Mouse (Mus musculus) heart, embryonic 13.5 days (tissue): ENCODE data around the gene Islr. TPM values are rescaled to one million over a fixed set of nuclear protein-coding genes. Genes with fewer than 3 reads are reported as not detected.

ENCODE experiments used
- ATAC-seq: fragments of 200-750 bp; cut with Nextera tagmentation; 2 replicates; pipeline ENCODE4 v1.8.0; 2017; ENCODE audit warnings: moderate TSS enrichment; ENCODE audit not compliant: insufficient number of reproducible peaks, low FRiP score, low TSS enrichment; ENCODE audit errors: extremely low read depth
- H3K27ac ChIP-seq: fragments of 300-500 bp; sonication (generic); replicated peaks from 2 replicates; pipeline ENCODE4 v1.5.1; 2015; ENCODE audit warnings: moderate library complexity, mild to moderate bottlenecking, inconsistent platforms
- H3K27me3 ChIP-seq: fragments of 300-500 bp; sonication (generic); replicated peaks from 2 replicates; pipeline ENCODE4 v1.6.1; 2015; ENCODE audit warnings: mild to moderate bottlenecking, inconsistent platforms
- H3K36me3 ChIP-seq: fragments of 300-500 bp; sonication (generic); 2 replicates; pipeline ENCODE4 v1.6.1; 2015; ENCODE audit warnings: mild to moderate bottlenecking, inconsistent platforms
- H3K4me1 ChIP-seq: fragments of 300-500 bp; sonication (generic); 2 replicates; pipeline ENCODE4 v1.6.1; 2015; ENCODE audit warnings: inconsistent platforms
- H3K4me2 ChIP-seq: fragments of 300-500 bp; sonication (generic); 2 replicates; pipeline ENCODE4 v1.6.1; 2015; ENCODE audit warnings: inconsistent platforms, mild to moderate bottlenecking, moderate library complexity
- H3K4me3 ChIP-seq: fragments of 300-500 bp; sonication (generic); 2 replicates; pipeline ENCODE4 v1.5.1; 2015; ENCODE audit warnings: moderate library complexity, mild to moderate bottlenecking, inconsistent platforms
- H3K9ac ChIP-seq: fragments of 300-500 bp; sonication (generic); 2 replicates; pipeline ENCODE4 v1.6.1; 2015; ENCODE audit warnings: inconsistent platforms, mild to moderate bottlenecking, moderate library complexity
- H3K9me3 ChIP-seq: fragments of 300-500 bp; sonication (generic); 2 replicates; pipeline ENCODE4 v1.6.1; 2016; ENCODE audit warnings: inconsistent platforms
- WGBS: fragments of 180-500 bp; shearing (Covaris S2); methylation state at CpG from one replicate; pipeline ENCODE4 v1.1.7; 2015; ENCODE audit warnings: mixed read lengths; 5-methylcytosine and 5-hydroxymethylcytosine counted together
- polyA plus RNA-seq: library from polyadenylated mRNA; unstranded; fragments of >200 nt; fragmentation: Nextera tagmentation; extraction: Ambion mirVana; gene quantifications from 2 replicates; pipeline ENCODE4 v1.2.1, GENCODE M21; 2015

The Islr gene
- polyA plus RNA-seq, 1 experiment from 2014 or later: 23.3 TPM

GRCm38 (mm10) chr9:58160315-58160714 lies 43.8 kb downstream of the Islr start:
- Histone ChIP-seq H3K4me3 (no peak overlapping the region), H3K27ac (peak overlapping the region; percentile 87), H3K27me3 (peaks cover 5% of the 10 kb centered on the region; the same call in 1 of the 2 replicates), H3K36me3 (no peaks in the 10 kb centered on the region), H3K4me1 (peaks cover 54% of the 10 kb centered on the region), H3K9me3 (no peaks in the 10 kb centered on the region), H3K9ac (0 out of 2 replicates have a peak overlapping the region, but pooled peaks have one; percentile 14), H3K4me2 (0 out of 2 replicates have a peak overlapping the region, but pooled peaks have one; percentile 1)
- 57% methylated on average over 5 of the region's 5 CpGs for WGBS
- ATAC-seq: no peak

- Histone ChIP-seq H3K4me1 (peaks cover 58% of the 10 kb centered on the region), H3K27ac (peak overlapping the region; percentile 87), H3K36me3 (no peaks in the 10 kb centered on the region), H3K4me2 (0 out of 2 replicates have a peak overlapping the region, but pooled peaks have one; percentile 1), H3K9me3 (no peaks in the 10 kb centered on the region), H3K9ac (0 out of 2 replicates have a peak overlapping the region, but pooled peaks have one; percentile 14), H3K4me3 (no peak overlapping the region), H3K27me3 (peaks cover 5% of the 10 kb centered on the region; the same call in 1 of the 2 replicates)
- no peak for ATAC-seq
- 24% methylated on average over 4 of the region's 4 CpGs for WGBS
Observed at GRCm38 (mm10) chr9:58159855-58160254, 44.3 kb downstream of the Islr start.

DNA sequence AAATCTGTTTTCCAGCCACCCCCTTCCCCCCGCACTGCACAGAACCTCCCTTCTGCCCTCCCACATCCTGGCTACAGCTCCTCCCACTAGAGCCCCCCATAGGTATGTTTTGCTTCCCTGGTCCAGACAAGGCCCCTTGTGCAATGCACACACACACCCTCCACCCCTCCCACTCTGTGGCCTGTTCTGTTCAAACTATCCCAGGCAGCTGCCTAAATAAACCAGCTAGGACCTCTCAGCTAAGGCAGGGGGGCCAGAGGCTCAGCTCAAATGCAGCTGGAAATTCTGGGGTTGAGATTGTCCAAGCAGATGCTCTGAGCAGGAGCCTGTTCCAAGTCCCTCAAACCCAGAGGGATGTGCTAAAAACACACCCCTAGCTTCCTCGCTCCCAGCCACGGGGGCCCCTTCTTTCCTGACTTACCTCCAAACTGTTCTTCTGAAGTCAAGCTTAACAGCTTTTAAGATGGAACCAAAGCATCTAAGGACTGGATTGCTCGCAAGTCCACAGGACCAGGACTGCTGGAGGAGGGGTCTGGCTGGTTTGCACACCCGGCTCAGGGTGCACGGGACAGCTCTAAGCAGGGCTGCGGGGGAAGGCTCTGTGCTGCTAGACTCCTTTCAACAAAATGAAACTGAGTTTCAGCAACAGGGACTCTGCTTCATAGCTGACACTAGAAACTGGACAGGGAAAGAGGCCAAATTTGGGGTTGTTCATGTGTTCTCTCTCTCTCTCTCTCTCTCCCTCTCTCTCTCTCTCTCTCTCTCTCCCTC lies 45.4 kb downstream of the Islr start:
- peaks cover 5% of the 10 kb centered on the region; the same call in 1 of the 2 replicates for H3K27me3 ChIP-seq
- peak; percentile 32; the same call in 1 of the 2 replicates for ATAC-seq
- peak overlapping the region; percentile 64 for H3K9ac ChIP-seq
- H3K4me1 ChIP-seq: peaks cover 61% of the 10 kb centered on the region
- peak overlapping the region; percentile 60 for H3K4me2 ChIP-seq
- H3K36me3 ChIP-seq: no peaks in the 10 kb centered on the region
- H3K27ac ChIP-seq: peak overlapping the region; percentile 87
- H3K4me3 ChIP-seq: peak overlapping the region; percentile 31
- WGBS: 30% methylated on average over 7 of the region's 7 CpGs
- no peaks in the 10 kb centered on the region for H3K9me3 ChIP-seq

DNA sequence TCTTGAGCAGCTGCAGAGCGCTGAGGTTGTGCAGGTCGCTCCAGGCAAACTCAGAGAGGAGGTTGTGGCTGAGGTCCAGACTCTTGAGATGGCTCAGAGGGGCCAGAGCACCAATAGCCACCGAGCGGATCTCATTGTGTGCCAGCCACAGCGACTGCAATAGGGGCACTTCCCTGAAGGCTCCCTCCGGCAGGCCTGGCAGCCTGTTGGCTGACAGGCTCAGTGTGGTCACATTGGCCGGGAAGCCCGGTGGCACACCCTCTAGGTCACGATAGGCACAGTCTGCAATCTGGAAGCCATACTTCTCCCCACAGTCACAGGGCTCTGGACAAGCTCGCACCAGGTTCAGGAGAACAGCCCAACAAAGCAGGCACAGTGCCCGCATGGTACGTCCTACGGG lies 46.3 kb downstream of the Islr start:
- Histone ChIP-seq H3K4me2 (peak overlapping the region; percentile 60), H3K27me3 (peaks cover 5% of the 10 kb centered on the region; the same call in 1 of the 2 replicates), H3K27ac (peak overlapping the region; percentile 87), H3K9ac (peak overlapping the region; percentile 64), H3K4me1 (peaks cover 69% of the 10 kb centered on the region), H3K9me3 (no peaks in the 10 kb centered on the region), H3K36me3 (no peaks in the 10 kb centered on the region), H3K4me3 (peak overlapping the region; percentile 31)
- ATAC-seq: no peak
- WGBS: 75% methylated on average over 13 of the region's 13 CpGs

GRCm38 (mm10) chr9:58156819-58157560 lies 47.1 kb downstream of the Islr start:
- Histone ChIP-seq H3K4me1 (peaks cover 73% of the 10 kb centered on the region), H3K4me2 (peak overlapping the region; percentile 60), H3K27me3 (peaks cover 10% of the 10 kb centered on the region), H3K27ac (peak overlapping the region; percentile 87; the same call in 1 of the 2 replicates), H3K4me3 (peak overlapping the region; percentile 31), H3K36me3 (no peaks in the 10 kb centered on the region), H3K9ac (no peak overlapping the region), H3K9me3 (no peaks in the 10 kb centered on the region)
- WGBS: 83% methylated on average over 22 of the region's 22 CpGs
- no peak for ATAC-seq

DNA sequence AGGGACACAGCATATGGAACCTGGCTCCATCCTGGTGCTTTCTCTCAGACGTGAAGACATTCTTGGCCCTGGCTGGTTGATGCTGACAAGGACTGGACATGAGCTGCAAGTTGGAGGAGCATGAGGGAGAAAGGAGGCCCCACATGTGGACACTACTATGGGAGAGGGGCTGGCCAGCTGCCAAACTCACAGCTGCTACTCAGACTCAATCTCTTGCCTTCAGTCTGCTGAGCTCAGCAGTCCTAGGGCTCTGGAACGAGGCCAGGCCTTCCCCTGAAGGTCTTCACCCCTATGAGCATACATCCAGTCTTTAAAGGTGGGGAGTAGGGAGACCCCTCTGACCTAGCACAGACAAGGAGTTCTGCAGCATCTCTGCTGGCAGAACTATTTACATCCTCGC lies 48.7 kb downstream of the Islr start:
- Histone ChIP-seq H3K27ac (peak overlapping the region; percentile 41; the same call in 1 of the 2 replicates), H3K4me1 (peaks cover 69% of the 10 kb centered on the region), H3K9ac (no peak overlapping the region)

DNA sequence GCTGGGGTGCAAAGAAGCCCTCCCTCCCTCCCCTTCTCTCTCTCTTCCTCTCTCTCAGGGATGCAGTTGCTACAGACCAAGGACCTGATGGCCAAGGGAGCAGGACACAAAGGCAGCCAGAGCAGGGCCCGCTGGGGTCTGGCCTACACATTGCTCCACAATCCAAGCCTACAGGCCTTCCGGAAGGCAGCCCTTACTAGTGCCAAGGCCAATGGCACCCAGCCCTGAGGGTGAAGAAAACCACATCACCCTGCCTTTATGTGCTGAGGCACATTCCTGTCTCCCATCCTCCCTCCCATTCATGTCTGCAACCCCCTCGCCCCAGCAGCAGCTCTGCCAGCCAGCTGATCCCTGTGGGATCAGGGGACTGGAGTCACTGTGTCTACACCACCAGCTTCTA lies 51.0 kb downstream of the Islr start:
- Histone ChIP-seq H3K27me3 (peaks cover 34% of the 10 kb centered on the region), H3K36me3 (no peaks in the 10 kb centered on the region), H3K27ac (peak overlapping the region; percentile 50), H3K4me3 (no peak overlapping the region), H3K4me2 (no peak overlapping the region), H3K4me1 (peaks cover 46% of the 10 kb centered on the region), H3K9me3 (no peaks in the 10 kb centered on the region), H3K9ac (no peak overlapping the region)
- whole genome bisulfite sequencing: 75% methylated on average over 3 of the region's 3 CpGs
- no peak for ATAC-seq

More for the DNA sequence above, 48.7 kb downstream of the Islr start:
- Histone ChIP-seq H3K36me3 (no peaks in the 10 kb centered on the region), H3K4me3 (no peak overlapping the region), H3K27me3 (peaks cover 13% of the 10 kb centered on the region), H3K4me2 (no peak overlapping the region), H3K9me3 (no peaks in the 10 kb centered on the region)
- 24% methylated on average over 3 of the region's 3 CpGs for WGBS
- ATAC-seq: no peak

DNA sequence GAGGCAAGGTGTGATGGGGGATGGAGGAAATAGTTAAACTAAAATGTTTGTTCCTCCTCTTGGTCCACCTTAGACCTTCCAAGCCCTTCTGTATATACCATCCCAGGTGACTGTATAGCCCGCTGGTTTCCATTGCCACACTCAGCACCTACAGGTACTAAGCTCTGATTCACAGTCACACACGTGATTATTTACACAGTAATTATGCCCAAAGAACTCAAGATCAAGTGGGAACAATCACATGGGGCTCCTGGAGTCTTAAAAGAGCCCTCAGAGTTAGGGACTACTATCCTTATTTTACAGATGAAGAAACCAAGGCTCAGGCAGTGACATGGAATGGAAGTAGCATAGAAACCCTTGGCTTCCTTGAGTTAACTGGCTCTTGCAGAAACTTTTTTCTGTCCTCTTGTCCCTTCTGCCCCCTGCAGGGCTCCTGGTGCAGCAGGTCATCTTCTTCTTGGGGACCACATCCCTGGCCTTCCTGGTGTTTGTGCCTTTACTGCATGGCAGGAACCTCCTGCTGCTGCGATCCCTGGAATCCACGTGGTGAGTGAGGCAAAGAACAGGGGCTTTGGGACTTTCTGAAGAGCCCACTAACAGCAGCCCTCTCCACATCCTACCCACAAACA lies 53.3 kb downstream of the Islr start:
- no peaks in the 10 kb centered on the region for H3K36me3 ChIP-seq
- no peak overlapping the region for H3K4me2 ChIP-seq
- H3K27me3 ChIP-seq: peaks cover 40% of the 10 kb centered on the region
- ATAC-seq: no peak
- H3K27ac ChIP-seq: no peak overlapping the region
- H3K4me1 ChIP-seq: peaks cover 25% of the 10 kb centered on the region
- no peak overlapping the region for H3K4me3 ChIP-seq
- H3K9ac ChIP-seq: no peak overlapping the region
- H3K9me3 ChIP-seq: no peaks in the 10 kb centered on the region
- WGBS: 67% methylated on average over 4 of the region's 4 CpGs

GRCm38 (mm10) chr9:58148806-58149205 lies 55.3 kb downstream of the Islr start:
- no peak overlapping the region for H3K4me2 ChIP-seq
- H3K36me3 ChIP-seq: no peaks in the 10 kb centered on the region
- no peak overlapping the region for H3K4me3 ChIP-seq
- ATAC-seq: no peak
- peaks cover 18% of the 10 kb centered on the region for H3K4me1 ChIP-seq
- H3K9ac ChIP-seq: no peak overlapping the region
- no peaks in the 10 kb centered on the region for H3K9me3 ChIP-seq
- WGBS: 60% methylated on average over 2 of the region's 2 CpGs
- peaks cover 51% of the 10 kb centered on the region for H3K27me3 ChIP-seq
- H3K27ac ChIP-seq: no peak overlapping the region

GRCm38 (mm10) chr9:58145417-58145816 lies 58.7 kb downstream of the Islr start:
- Histone ChIP-seq H3K36me3 (no peaks in the 10 kb centered on the region), H3K9ac (no peak overlapping the region), H3K4me1 (peaks cover 12% of the 10 kb centered on the region; the same call in 1 of the 2 replicates), H3K9me3 (no peaks in the 10 kb centered on the region), H3K27me3 (peaks cover 68% of the 10 kb centered on the region), H3K4me3 (no peak overlapping the region), H3K4me2 (no peak overlapping the region), H3K27ac (no peak overlapping the region)
- ATAC-seq: no peak
- 72% methylated on average over 5 of the region's 5 CpGs for WGBS

DNA sequence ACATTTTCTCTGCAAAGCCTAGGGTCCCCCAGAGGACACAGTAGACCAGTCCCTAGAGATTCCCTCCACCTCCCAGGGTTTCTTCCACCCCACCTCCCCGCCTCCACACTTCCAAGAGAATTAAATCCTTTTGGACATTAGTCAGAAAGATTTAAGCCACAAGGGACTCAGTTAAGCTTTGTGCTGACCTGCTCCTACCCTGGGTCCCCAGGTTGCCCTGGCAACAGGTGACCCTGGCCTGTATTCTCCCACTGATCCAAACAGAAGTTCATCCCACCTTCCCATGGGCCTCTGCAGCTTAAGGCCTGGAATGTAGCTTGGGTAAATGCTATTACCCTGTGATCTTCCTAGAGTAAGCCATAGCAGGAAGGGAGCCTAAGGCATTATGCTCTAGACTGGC lies 59.4 kb downstream of the Islr start:
- no peaks in the 10 kb centered on the region for H3K36me3 ChIP-seq
- no peaks in the 10 kb centered on the region for H3K9me3 ChIP-seq
- no peak overlapping the region for H3K9ac ChIP-seq
- peaks cover 19% of the 10 kb centered on the region for H3K4me1 ChIP-seq
- 60% methylated on average over 1 of the region's 1 CpGs for WGBS
- no peak for ATAC-seq
- no peak overlapping the region for H3K27ac ChIP-seq
- H3K27me3 ChIP-seq: peaks cover 70% of the 10 kb centered on the region
- H3K4me2 ChIP-seq: no peak overlapping the region
- no peak overlapping the region for H3K4me3 ChIP-seq
